11 mouse cellular contexts compared by ENCODE assay signal in genomic region chr12:5143224-5143623, GRCm38 (mm10).
DNase-seq lines count a peak whose midpoint lies in the region; ATAC-seq and TF ChIP-seq lines count a peak whose summit lies in the region.
"Had no signal": no experiment of that assay in that cellular context is flagged by ENCODE, and none has a peak within 500 bp of the region (broad histone marks: within the 10 kb centered on the region; RNA-seq: fewer than 3 reads in every experiment).

No protein-coding gene starts in this region.

- no peaks in the 10 kb centered on the region for H3K9me3 ChIP-seq in forebrain, embryonic 11.5 days (ENCODE audit: control insufficient read depth, low read length)
- H3K9me3 ChIP-seq in forebrain, postnatal 0 days (ENCODE audit: low read length): no peaks in the 10 kb centered on the region
- H3K9me3 ChIP-seq in lung, postnatal 0 days (ENCODE audit: low read length): no peaks in the 10 kb centered on the region
- H3K9me3 ChIP-seq in forebrain, embryonic 14.5 days (replicated peaks; ENCODE audit: control insufficient read depth, low read length): no peaks in the 10 kb centered on the region
- no peaks in the 10 kb centered on the region for H3K9me3 ChIP-seq in limb, embryonic 15.5 days
- H3K9me3 ChIP-seq in liver, embryonic 12.5 days (replicated peaks): no peaks in the 10 kb centered on the region
- H3K9me3 ChIP-seq: heart, embryonic 13.5 days had no signal

- TF ChIP-seq EP300 in lung, postnatal 0 days (IDR thresholded peaks at IDR 0.05): no peak

- 0 out of 2 replicates have a peak overlapping the region, but pooled peaks have one; percentile 6 for H3K9ac ChIP-seq in forebrain, embryonic 11.5 days (ENCODE audit: low read length)
- H3K9ac ChIP-seq in forebrain, postnatal 0 days: no peak overlapping the region
- no peak overlapping the region for H3K9ac ChIP-seq in lung, postnatal 0 days (replicated peaks; ENCODE audit: low read depth)
- no peak overlapping the region for H3K9ac ChIP-seq in forebrain, embryonic 14.5 days (ENCODE audit: low read length)
- H3K9ac ChIP-seq in limb, embryonic 15.5 days: no peak overlapping the region
- H3K9ac ChIP-seq in liver, embryonic 12.5 days: no peak overlapping the region
- H3K9ac ChIP-seq: heart, embryonic 13.5 days had no signal

- peak; percentile 56 for DNase-seq in forebrain, embryonic 11.5 days (ENCODE audit: low spot score)
- DNase-seq in forebrain, postnatal 0 days: no peak
- DNase-seq in lung, postnatal 0 days (ENCODE audit: low spot score): peak; percentile 14
- no peak for DNase-seq in lung, postnatal 4 days
- DNase-seq in forebrain, embryonic 14.5 days (ENCODE audit: low spot score): no peak

- WGBS in forebrain, embryonic 11.5 days: 59% methylated on average over 5 of the region's 5 CpGs
- 55% methylated on average over 5 of the region's 5 CpGs for WGBS in forebrain, postnatal 0 days
- 65% methylated on average over 5 of the region's 5 CpGs for WGBS in lung, postnatal 0 days
- WGBS in forebrain, embryonic 14.5 days: 47% methylated on average over 5 of the region's 5 CpGs
- 31% methylated on average over 5 of the region's 5 CpGs for WGBS in limb, embryonic 15.5 days
- 65% methylated on average over 5 of the region's 5 CpGs for WGBS in liver, embryonic 12.5 days (ENCODE audit: insufficient replicate concordance)

- no peak overlapping the region for H3K4me2 ChIP-seq in forebrain, embryonic 11.5 days (ENCODE audit: low read depth, low read length, severe bottlenecking)
- H3K4me2 ChIP-seq in forebrain, postnatal 0 days (ENCODE audit: low read depth): no peak overlapping the region
- H3K4me2 ChIP-seq in lung, postnatal 0 days (replicated peaks; ENCODE audit: low read depth, low read length): no peak overlapping the region
- H3K4me2 ChIP-seq in forebrain, embryonic 14.5 days (ENCODE audit: low read length): no peak overlapping the region
- H3K4me2 ChIP-seq in limb, embryonic 15.5 days: no peak overlapping the region
- no peak overlapping the region for H3K4me2 ChIP-seq in liver, embryonic 12.5 days
- H3K4me2 ChIP-seq: heart, embryonic 13.5 days; liver, embryonic 11.5 days had no signal

- H3K27ac ChIP-seq in forebrain, embryonic 11.5 days (ENCODE audit: low read depth, low read length): no peak overlapping the region
- H3K27ac ChIP-seq in forebrain, postnatal 0 days (ENCODE audit: low read depth, low read length): no peak overlapping the region
- H3K27ac ChIP-seq in lung, postnatal 0 days (ENCODE audit: low read length): no peak overlapping the region
- H3K27ac ChIP-seq in forebrain, embryonic 14.5 days (ENCODE audit: low read depth, low read length): no peak overlapping the region; the same call in 1 of the 2 replicates
- H3K27ac ChIP-seq in limb, embryonic 15.5 days: peak overlapping the region; percentile 57
- H3K27ac ChIP-seq in liver, embryonic 12.5 days: no peak overlapping the region
- H3K27ac ChIP-seq: heart, embryonic 13.5 days had no signal

- H3K4me1 ChIP-seq in forebrain, embryonic 11.5 days (replicated peaks; ENCODE audit: control insufficient read depth, insufficient read depth, low read length): peaks cover 22% of the 10 kb centered on the region; the same call in 1 of the 2 replicates
- H3K4me1 ChIP-seq in forebrain, postnatal 0 days (ENCODE audit: insufficient read depth): peaks cover 7% of the 10 kb centered on the region; the same call in 1 of the 2 replicates
- H3K4me1 ChIP-seq in lung, postnatal 0 days (ENCODE audit: insufficient read depth, low read depth, low read length): no peaks in the 10 kb centered on the region
- H3K4me1 ChIP-seq in forebrain, embryonic 14.5 days (ENCODE audit: control insufficient read depth, insufficient read depth, low read length): peaks cover 20% of the 10 kb centered on the region; the same call in 1 of the 2 replicates
- peaks cover 26% of the 10 kb centered on the region for H3K4me1 ChIP-seq in limb, embryonic 15.5 days
- H3K4me1 ChIP-seq in liver, embryonic 12.5 days: no peaks in the 10 kb centered on the region
- H3K4me1 ChIP-seq: heart, embryonic 13.5 days had no signal

- peak; percentile 22 for ATAC-seq in forebrain, embryonic 11.5 days (replicated peaks; ENCODE audit: low FRiP score)
- ATAC-seq in forebrain, postnatal 0 days: no peak
- ATAC-seq in lung, postnatal 0 days: peak; percentile 27
- peak; percentile 11; the same call in 1 of the 2 replicates for ATAC-seq in forebrain, embryonic 14.5 days
- ATAC-seq in limb, embryonic 15.5 days (ENCODE audit: insufficient number of reproducible peaks, low FRiP score, low TSS enrichment, low read depth): no peak
- ATAC-seq in liver, embryonic 12.5 days: no peak
- ATAC-seq in megakaryocyte-erythroid progenitor cell, adult 5-6 weeks (replicated peaks; ENCODE audit: low FRiP score, low TSS enrichment, poor library complexity, severe bottlenecking): no peak

- H3K27me3 ChIP-seq in forebrain, embryonic 11.5 days (ENCODE audit: control insufficient read depth, insufficient read depth, low read length): no peaks in the 10 kb centered on the region
- no peaks in the 10 kb centered on the region for H3K27me3 ChIP-seq in forebrain, postnatal 0 days (ENCODE audit: insufficient read depth, low read length)
- no peaks in the 10 kb centered on the region for H3K27me3 ChIP-seq in lung, postnatal 0 days (replicated peaks; ENCODE audit: insufficient read depth, low read length)
- H3K27me3 ChIP-seq in forebrain, embryonic 14.5 days (replicated peaks; ENCODE audit: control insufficient read depth, insufficient read depth, low read length): no peaks in the 10 kb centered on the region
- no peaks in the 10 kb centered on the region for H3K27me3 ChIP-seq in limb, embryonic 15.5 days
- H3K27me3 ChIP-seq in liver, embryonic 12.5 days (replicated peaks): no peaks in the 10 kb centered on the region
- H3K27me3 ChIP-seq: CH12.LX; heart, embryonic 13.5 days had no signal

- no peaks in the 10 kb centered on the region for H3K36me3 ChIP-seq in forebrain, embryonic 11.5 days (ENCODE audit: control insufficient read depth, insufficient read depth, low read length)
- H3K36me3 ChIP-seq in forebrain, postnatal 0 days (ENCODE audit: insufficient read depth): peaks cover 6% of the 10 kb centered on the region; the same call in 1 of the 2 replicates
- no peaks in the 10 kb centered on the region for H3K36me3 ChIP-seq in lung, postnatal 0 days (ENCODE audit: insufficient read depth, low read length)
- H3K36me3 ChIP-seq in forebrain, embryonic 14.5 days (ENCODE audit: control insufficient read depth, insufficient read depth, low read length): peaks cover 7% of the 10 kb centered on the region
- H3K36me3 ChIP-seq in limb, embryonic 15.5 days: peaks cover 10% of the 10 kb centered on the region; the same call in 1 of the 2 replicates
- H3K36me3 ChIP-seq in liver, embryonic 12.5 days: no peaks in the 10 kb centered on the region
- H3K36me3 ChIP-seq: heart, embryonic 13.5 days had no signal

- TF ChIP-seq CTCF in forebrain, postnatal 0 days (IDR thresholded peaks at IDR 0.05; ENCODE audit: low read depth): no peak
- TF ChIP-seq CTCF in lung, postnatal 0 days (IDR thresholded peaks at IDR 0.05): no peak

- H3K4me3 ChIP-seq in forebrain, embryonic 11.5 days (ENCODE audit: low read depth, low read length): no peak overlapping the region
- no peak overlapping the region for H3K4me3 ChIP-seq in forebrain, postnatal 0 days (ENCODE audit: low read depth, low read length)
- H3K4me3 ChIP-seq in lung, postnatal 0 days (ENCODE audit: low read depth, low read length): no peak overlapping the region
- H3K4me3 ChIP-seq in forebrain, embryonic 14.5 days (ENCODE audit: low read depth, low read length): no peak overlapping the region
- H3K4me3 ChIP-seq in limb, embryonic 15.5 days: no peak overlapping the region
- H3K4me3 ChIP-seq in liver, embryonic 12.5 days: no peak overlapping the region
- H3K4me3 ChIP-seq: heart, embryonic 13.5 days had no signal

Comparison
In these comparisons a context has a peak if more than half of its experiments do, and no peak if none do; other contexts are left out.
1. ATAC-seq: peak in forebrain, embryonic 11.5 days (single experiment), lung, postnatal 0 days (single experiment) and forebrain, embryonic 14.5 days (single experiment); none in forebrain, postnatal 0 days (single experiment), limb, embryonic 15.5 days (single experiment), liver, embryonic 12.5 days (single experiment) and megakaryocyte-erythroid progenitor cell, adult 5-6 weeks (single experiment).
2. DNase-seq: peak in forebrain, embryonic 11.5 days (single experiment) and lung, postnatal 0 days (single experiment); none in forebrain, postnatal 0 days (single experiment), lung, postnatal 4 days (0 of 2) and forebrain, embryonic 14.5 days (single experiment).